Mouse (Mus musculus) cerebellum, adult 18-20 months (tissue): ENCODE data around the gene Mrps21.

ENCODE experiments used
- DNase-seq, 2 experiments: peaks; one replicate each; pipeline ENCODE4 v3.0.0; 2021

The Mrps21 gene

DNA sequence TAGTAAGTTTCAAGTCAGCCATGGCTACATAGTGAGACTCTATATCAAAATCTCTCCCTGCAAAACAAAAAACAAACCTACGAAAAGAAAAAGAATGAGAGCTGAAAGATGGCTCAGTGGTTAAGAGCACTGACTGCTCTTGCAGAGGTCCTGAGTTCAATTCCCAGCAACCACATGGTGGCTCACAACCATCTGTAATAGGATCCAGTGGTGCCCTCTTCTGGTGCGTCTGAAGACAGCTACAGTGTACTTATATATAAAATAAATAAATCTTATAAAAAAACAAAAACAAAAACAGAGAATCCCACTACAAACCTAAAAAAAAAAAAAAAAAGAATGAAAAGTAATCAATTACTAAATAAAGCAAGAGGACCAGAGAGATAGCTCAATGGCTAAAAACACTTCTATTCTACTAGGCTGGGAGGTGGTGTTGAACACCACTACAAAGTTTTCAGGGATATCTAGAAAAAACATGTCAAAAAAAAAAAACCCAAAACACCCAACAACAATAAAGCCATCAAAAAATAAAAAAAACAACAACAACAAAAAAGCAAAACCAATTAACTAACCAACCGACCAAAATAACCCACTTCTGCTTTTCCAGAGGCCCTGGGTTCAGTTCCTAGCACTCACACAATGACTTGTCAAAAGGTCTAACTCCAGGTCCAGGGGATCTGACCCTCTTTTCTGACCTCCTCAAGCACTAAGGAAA, 28.7 kb downstream of the Mrps21 start:
- DNase-seq, result no peak

DNA sequence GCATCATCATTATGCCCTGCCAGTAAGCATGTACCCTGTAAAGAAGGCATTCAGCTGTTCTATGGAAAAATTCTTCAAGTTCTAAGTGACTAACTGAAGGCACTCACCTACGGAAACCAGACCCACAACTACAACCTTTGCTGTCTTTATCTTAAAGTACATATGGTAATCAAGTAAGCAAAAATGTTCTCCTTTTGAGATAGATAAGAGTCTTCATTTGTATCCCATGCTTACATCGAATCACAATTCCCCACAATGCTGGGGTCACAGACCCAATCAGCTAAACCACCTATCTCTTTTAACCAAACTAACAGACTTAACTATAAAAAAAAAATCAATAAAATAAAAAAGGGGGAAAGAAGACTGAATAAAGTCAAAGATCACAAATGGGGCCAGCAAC, 32.1 kb downstream of the Mrps21 start:
- DNase-seq, result no peak

DNA sequence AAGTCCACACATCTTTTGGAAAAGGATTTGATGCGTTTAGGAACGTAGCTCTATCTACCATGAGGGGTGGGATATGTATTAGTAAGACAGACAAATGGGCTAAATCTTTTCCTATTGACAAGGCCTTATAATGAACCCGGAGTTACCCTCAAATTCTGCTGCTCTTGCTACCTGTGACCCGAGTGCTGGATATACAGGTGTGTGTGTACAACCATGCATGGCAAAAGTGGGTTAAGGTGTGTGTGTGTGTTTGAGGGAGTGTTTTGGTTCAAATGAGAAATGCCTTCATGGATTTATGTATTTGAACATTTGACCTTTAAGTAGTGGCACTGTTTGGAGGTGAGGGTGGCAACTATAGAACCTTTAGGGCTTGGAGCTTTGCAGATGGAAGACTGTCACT, 42.3 kb downstream of the Mrps21 start:
- DNase-seq, result no peak

DNA sequence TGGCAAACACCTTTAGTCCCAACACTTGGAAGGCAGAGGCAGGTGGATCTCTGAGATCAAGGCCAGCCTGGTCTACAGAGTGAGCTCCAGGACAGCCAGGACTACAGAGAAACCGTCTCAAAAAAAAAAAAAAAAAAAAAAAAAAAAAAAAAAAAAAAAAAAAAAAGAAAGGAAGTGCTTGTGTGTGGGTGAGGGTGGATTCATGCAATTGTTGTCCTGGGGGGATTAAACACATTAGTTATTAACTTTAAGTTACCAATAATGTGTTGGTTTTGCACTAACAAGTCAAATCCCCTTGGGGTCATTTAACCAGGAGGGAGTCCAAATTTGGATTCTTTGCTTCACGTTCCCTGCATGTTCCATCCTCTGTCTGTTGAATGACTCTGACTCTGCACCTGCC, 45.0 kb downstream of the Mrps21 start:
- no peak for DNase-seq

DNA sequence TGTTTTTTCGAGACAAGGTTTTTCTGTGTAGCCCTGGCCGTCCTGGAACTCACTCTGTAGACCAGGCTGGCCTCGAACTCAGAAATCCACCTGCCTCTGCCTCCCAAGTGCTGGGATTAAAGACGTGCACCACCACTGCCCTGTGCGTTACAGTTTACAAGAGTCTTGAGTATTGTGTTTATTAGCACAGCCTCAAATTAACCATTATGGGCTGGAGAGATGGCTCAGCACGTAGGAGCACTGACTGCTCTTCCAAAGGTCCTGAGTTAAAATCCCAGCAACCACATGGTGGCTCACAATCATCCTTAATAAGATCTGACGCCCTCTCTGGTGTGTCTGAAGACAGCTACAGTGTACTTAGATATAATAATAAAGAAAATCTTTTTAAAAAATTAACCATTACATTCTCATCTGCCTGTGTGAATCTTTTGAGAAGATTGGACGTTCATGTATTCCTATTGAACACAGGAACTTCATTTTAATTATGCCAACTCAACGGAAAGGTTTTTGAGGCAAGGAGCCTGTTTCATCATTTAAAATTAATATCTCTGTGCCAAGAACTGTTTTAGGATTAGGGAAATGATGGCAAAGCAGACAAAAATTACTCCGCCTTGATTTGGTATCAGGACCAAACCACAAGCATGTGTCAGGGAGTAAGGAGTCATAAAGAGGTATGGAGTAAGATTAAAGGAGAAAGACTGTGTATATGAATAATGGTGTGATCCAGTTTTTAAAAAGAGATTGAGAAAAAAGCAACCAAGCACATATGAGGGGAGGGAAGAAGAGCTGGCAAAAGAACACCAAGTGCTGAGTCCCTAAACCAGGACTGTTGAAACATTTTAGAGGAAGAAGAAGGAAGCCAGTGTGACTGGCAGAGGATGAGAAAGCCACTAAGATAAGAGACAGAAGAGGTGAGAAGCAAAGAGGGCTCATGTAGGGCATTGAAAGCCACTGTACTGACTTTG, 51.0 kb downstream of the Mrps21 start:
- peak; percentile 4 to 33 for DNase-seq

DNA sequence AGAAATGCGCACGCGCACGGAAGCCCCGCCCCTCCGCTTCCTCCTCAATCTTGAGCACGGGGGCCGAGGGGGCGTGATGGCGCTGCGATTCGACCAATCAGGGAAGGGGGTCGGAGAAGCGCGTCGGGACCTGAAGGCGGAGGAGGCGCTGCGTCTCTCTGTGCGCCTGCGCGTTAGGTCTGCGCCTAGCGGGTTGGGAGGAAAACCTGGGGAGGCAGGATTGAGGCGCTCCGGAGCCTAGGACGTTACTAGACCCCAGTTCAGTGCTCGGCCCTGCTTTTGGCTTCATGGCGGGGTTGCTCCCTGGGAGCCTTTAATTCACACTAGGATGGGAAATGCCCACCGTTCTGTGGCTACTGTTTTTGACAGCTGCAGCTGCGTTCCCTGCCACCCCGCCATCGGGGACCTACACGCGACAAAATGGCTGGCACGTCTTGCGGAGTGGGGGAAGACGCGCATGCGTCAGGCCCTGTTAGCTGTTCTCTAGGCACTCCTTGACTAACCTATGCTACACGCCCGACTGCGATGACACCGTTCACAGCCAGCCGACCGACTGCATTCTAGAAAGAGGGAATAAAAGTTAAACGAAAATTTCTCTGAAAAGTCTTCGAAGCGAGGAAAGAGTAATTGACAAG, 51.9 kb downstream of the Mrps21 start:
- peak; percentile 100 for DNase-seq

DNA sequence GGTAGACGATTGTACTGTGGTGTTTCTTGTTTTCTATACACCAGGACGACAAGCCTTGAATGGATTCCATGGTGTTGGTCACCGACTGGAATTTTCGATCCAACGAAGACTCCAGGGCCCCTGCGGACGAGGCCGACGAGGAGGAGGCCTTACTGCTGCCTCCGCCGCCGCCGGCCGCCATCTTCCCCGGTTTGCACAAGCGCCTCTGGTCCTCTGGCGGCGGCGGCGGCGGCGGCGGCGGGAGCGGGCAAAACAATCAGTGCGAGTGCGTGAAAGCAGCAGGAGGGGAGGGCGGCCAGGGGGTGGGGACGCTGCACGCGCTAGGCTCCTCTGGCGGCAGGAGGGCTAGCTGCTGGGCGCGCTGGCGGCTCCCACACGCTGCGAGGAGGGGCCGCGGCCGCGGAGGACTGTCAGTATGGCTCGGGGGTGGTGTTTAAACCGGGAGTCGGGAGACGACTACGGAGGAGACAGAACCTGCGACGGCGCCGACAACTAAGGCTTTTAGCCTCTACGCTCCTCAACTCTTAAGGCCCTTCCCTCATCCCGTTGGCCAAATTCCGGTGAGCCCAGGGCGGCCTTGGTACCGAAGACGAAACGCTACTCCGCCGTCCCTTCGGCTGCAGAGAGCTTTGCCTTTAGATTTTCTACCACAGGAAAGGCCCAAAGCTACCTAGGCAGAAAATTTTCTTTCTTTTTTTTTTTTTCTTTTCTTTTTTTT, 52.6 kb downstream of the Mrps21 start, which contains the start of gene Rprd2:
Rprd2 (minus strand) TSS at position 293 of the 718 bp plus-strand sequence.
- DNase-seq, result peak; percentile 71 to 82

DNA sequence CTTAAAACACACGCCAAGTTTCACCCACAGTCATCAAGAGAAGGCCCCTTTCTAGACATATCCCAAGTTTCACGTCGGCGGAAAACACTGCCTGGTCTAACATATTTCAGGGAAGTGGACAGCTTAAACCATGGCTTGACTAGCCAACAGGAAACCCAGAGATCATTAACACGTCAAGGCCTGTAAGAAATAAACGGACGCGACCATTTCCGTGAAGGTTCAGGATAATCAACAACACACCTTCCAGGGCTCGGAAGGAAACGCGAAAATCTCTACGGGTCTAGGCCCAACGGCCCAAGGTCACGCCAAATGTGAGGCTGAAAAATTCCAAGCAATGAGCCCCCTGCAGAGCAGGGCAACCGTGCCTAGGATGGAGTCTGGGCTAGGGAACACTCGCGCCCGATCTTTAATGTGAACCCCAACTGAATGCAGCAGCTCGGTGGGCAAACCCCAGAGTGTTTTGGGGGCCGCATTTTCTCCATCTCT, 53.2 kb downstream of the Mrps21 start:
- peak; percentile 49 to 70 for DNase-seq

DNA sequence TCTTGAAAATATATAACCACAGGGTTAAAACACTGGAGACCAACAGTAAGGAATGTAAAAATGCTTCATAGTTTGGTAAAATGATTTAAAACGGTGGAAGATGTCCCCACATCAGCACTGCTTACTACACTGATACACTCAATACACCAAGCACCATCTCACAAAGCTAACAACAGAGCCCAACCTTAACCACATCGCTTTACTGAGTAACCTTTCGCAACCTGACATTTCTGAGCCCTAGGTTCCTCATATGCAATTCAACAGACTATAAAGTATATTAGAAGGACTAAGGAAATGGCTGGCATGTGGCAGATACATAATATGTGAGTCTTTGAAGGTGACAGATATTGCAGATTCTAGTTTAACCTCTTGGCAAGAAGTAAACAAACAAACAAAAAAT, 54.6 kb downstream of the Mrps21 start:
- no peak for DNase-seq
